Mouse (Mus musculus) brain, embryonic 14.5 days (tissue): Measurements from ENCODE around the gene Ccl1.

Experiments used
- CTCF ChIP-seq: fragments of 200-500 bp; IDR thresholded peaks from 2 replicates; pipeline ENCODE4 v1.5.1; 2012; ENCODE audit warnings: inconsistent platforms, mild to moderate bottlenecking, moderate library complexity, borderline replicate concordance; ENCODE audit not compliant: insufficient read depth, insufficient read length; ENCODE audit errors: extremely low read depth
- POLR2A ChIP-seq: fragments of 200-500 bp; IDR thresholded peaks from 2 replicates; pipeline ENCODE4 v1.6.1; 2012; ENCODE audit warnings: mild to moderate bottlenecking, inconsistent platforms, borderline replicate concordance; ENCODE audit not compliant: poor library complexity, insufficient read depth, insufficient read length, severe bottlenecking; ENCODE audit errors: extremely low read depth

- no peak for TF ChIP-seq CTCF
- no peak for TF ChIP-seq POLR2A
Measured at GRCm38 (mm10) chr11:82205221-82205620, 100.3 kb downstream of the Ccl1 start.
